In the genomic region with DNA sequence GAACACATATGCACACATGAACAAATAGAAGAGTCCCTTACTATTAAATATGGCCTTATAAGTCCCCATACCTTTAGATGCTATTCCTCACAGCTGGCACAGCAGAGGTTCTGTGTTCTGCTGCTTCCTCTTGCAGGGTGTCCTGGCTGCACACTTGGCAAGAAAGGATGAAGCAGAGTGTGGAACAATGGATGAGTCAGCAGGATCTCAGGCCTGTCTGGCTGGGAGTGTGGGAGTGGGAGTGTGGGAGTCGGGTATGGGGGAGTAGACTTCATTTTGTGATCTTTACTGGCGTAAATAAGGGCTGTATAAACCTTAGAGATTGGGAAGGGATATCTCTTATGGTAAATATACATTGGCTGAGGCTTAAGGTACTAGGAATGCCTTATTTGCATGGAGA, we compare ENCODE assay signal across 32 mouse cellular contexts. TPM values are rescaled to one million over a fixed set of nuclear protein-coding genes. Genes with fewer than 3 reads are reported as not detected.
DNase-seq lines count a peak whose midpoint lies in the region; ATAC-seq and TF ChIP-seq lines count a peak whose summit lies in the region.
"Had no signal": no experiment of that assay in that cellular context is flagged by ENCODE, and none has a peak within 500 bp of the region (broad histone marks: within the 10 kb centered on the region; RNA-seq: fewer than 3 reads in every experiment).

No protein-coding gene starts in this region.

- no peaks in the 10 kb centered on the region for H3K27me3 ChIP-seq in kidney, embryonic 16.5 days (ENCODE audit: insufficient read depth, low read length)
- H3K27me3 ChIP-seq in ES-Bruce4 (ENCODE audit: control insufficient read depth, insufficient read depth, low read length, poor library complexity, severe bottlenecking): no peaks in the 10 kb centered on the region
- H3K27me3 ChIP-seq: embryonic facial prominence, embryonic 15.5 days; forebrain, embryonic 12.5 days; heart, embryonic 15.5 days; hindbrain, embryonic 12.5 days; limb, embryonic 15.5 days; liver, embryonic 13.5 days; midbrain, embryonic 13.5 days; neural tube, embryonic 15.5 days; stomach, embryonic 15.5 days had no signal

- no peaks in the 10 kb centered on the region for H3K4me1 ChIP-seq in kidney, embryonic 16.5 days (ENCODE audit: insufficient read depth, low read length)
- H3K4me1 ChIP-seq in ES-Bruce4 (ENCODE audit: control insufficient read depth, insufficient read depth, low read length): peaks cover 2% of the 10 kb centered on the region
- H3K4me1 ChIP-seq: embryonic facial prominence, embryonic 10.5 days; embryonic facial prominence, embryonic 15.5 days; forebrain, embryonic 12.5 days; heart, embryonic 10.5 days; hindbrain, embryonic 12.5 days; limb, embryonic 10.5 days; limb, embryonic 15.5 days; liver, embryonic 13.5 days; midbrain, embryonic 13.5 days; neural tube, embryonic 15.5 days; stomach, embryonic 15.5 days had no signal

- no peak for DNase-seq in kidney, adult 8-10 months
- peak; percentile 21 to 33 for DNase-seq in left cerebral cortex, adult 18-20 months (ENCODE audit: low spot score in 2 of 2)
- DNase-seq in left cerebral cortex, postnatal 10 days (ENCODE audit: extremely low spot score in 1 of 2, low spot score in 2 of 2): no peak
- DNase-seq in R1 (ENCODE audit: low read depth, low spot score): peak; percentile 63
- no peak for DNase-seq in lung, adult 18-20 months
- DNase-seq: adrenal gland, adult 8-10 months; B cell, adult 2 months; cerebellum, adult 8-10 months; cerebellum, postnatal 25 days; forebrain, postnatal 0 days; gastrocnemius, postnatal 14 days; heart, adult 11 months; liver, embryonic 13.5 days; lung, adult 2 months; lung, postnatal 10 days; retina, postnatal 1 day; thymus, postnatal 14 days had no signal

- no peak for TF ChIP-seq POLR2A in ES-Bruce4 (IDR thresholded peaks at IDR 0.05; ENCODE audit: insufficient read depth, low read length)

- no peaks in the 10 kb centered on the region for H3K36me3 ChIP-seq in kidney, embryonic 16.5 days (ENCODE audit: insufficient read depth, low read length)
- H3K36me3 ChIP-seq in ES-Bruce4 (ENCODE audit: control insufficient read depth, insufficient read depth, low read length, poor library complexity, severe bottlenecking): peaks cover 5% of the 10 kb centered on the region; the same call in 1 of the 2 replicates
- H3K36me3 ChIP-seq: forebrain, embryonic 12.5 days; heart, embryonic 15.5 days; hindbrain, embryonic 12.5 days; liver, embryonic 13.5 days; midbrain, embryonic 13.5 days; neural tube, embryonic 15.5 days; stomach, embryonic 15.5 days had no signal

- ATAC-seq in kidney, embryonic 16.5 days (ENCODE audit: low FRiP score, low TSS enrichment): peak; percentile 42; the same call in 1 of the 2 replicates
- ATAC-seq: forebrain, postnatal 0 days; intestine, postnatal 0 days; midbrain, embryonic 13.5 days had no signal

- 38% methylated on average over 2 of the region's 2 CpGs for WGBS in kidney, embryonic 16.5 days

- TF ChIP-seq CTCF in ES-Bruce4 (IDR thresholded peaks at IDR 0.05; ENCODE audit: low read depth, low read length): no peak

- intact Hi-C loops in left cerebral cortex, postnatal 10 days (cut with DNase I): no loop called here

- no peak overlapping the region for H3K4me3 ChIP-seq in kidney, embryonic 16.5 days (ENCODE audit: low read length)
- H3K4me3 ChIP-seq in ES-Bruce4 (ENCODE audit: low read depth, low read length): no peak overlapping the region
- H3K4me3 ChIP-seq: embryonic facial prominence, embryonic 10.5 days; embryonic facial prominence, embryonic 15.5 days; forebrain, embryonic 12.5 days; heart, embryonic 10.5 days; heart, embryonic 15.5 days; hindbrain, embryonic 12.5 days; limb, embryonic 10.5 days; limb, embryonic 15.5 days; liver, embryonic 13.5 days; midbrain, embryonic 13.5 days; neural tube, embryonic 15.5 days; stomach, embryonic 15.5 days had no signal

- no peak overlapping the region for H3K9ac ChIP-seq in kidney, embryonic 16.5 days (replicated peaks; ENCODE audit: low read length)
- no peak overlapping the region for H3K9ac ChIP-seq in ES-Bruce4 (ENCODE audit: low read depth, poor library complexity, severe bottlenecking)
- H3K9ac ChIP-seq: embryonic facial prominence, embryonic 15.5 days; forebrain, embryonic 12.5 days; forebrain, postnatal 0 days; heart, embryonic 15.5 days; hindbrain, embryonic 12.5 days; limb, embryonic 15.5 days; liver, embryonic 13.5 days; midbrain, embryonic 13.5 days; neural tube, embryonic 15.5 days; stomach, embryonic 15.5 days had no signal

- no peak for TF ChIP-seq EP300 in ES-Bruce4 (IDR thresholded peaks at IDR 0.05; ENCODE audit: insufficient read depth, low read depth, low read length)

- H3K27ac ChIP-seq in kidney, embryonic 16.5 days (ENCODE audit: low read length): no peak overlapping the region
- H3K27ac ChIP-seq in ES-Bruce4 (ENCODE audit: insufficient read depth, low read length): peak overlapping the region; percentile 21; the same call in 1 of the 2 replicates
- H3K27ac ChIP-seq: embryonic facial prominence, embryonic 10.5 days; embryonic facial prominence, embryonic 15.5 days; forebrain, embryonic 12.5 days; heart, embryonic 10.5 days; heart, embryonic 15.5 days; hindbrain, embryonic 12.5 days; limb, embryonic 10.5 days; limb, embryonic 15.5 days; liver, embryonic 13.5 days; macrophage; midbrain, embryonic 13.5 days; neural tube, embryonic 15.5 days; stomach, embryonic 15.5 days had no signal

- no peaks in the 10 kb centered on the region for H3K9me3 ChIP-seq in kidney, embryonic 16.5 days (ENCODE audit: low read length)
- H3K9me3 ChIP-seq in ES-Bruce4 (replicated peaks; ENCODE audit: control insufficient read depth, insufficient read depth, low read length, poor library complexity, severe bottlenecking): peaks cover 2% of the 10 kb centered on the region; the same call in 1 of the 2 replicates
- H3K9me3 ChIP-seq: embryonic facial prominence, embryonic 10.5 days; embryonic facial prominence, embryonic 15.5 days; forebrain, embryonic 12.5 days; heart, embryonic 10.5 days; heart, embryonic 15.5 days; hindbrain, embryonic 12.5 days; limb, embryonic 10.5 days; limb, embryonic 15.5 days; liver, embryonic 13.5 days; midbrain, embryonic 13.5 days; neural tube, embryonic 15.5 days; stomach, embryonic 15.5 days had no signal

- no peak overlapping the region for H3K4me2 ChIP-seq in kidney, embryonic 16.5 days (replicated peaks; ENCODE audit: low read depth, low read length)
- H3K4me2 ChIP-seq: embryonic facial prominence, embryonic 15.5 days; forebrain, embryonic 12.5 days; heart, embryonic 15.5 days; hindbrain, embryonic 12.5 days; limb, embryonic 15.5 days; liver, embryonic 13.5 days; midbrain, embryonic 13.5 days; neural tube, embryonic 15.5 days; stomach, embryonic 15.5 days had no signal

RNA-seq across cellular contexts. Expression of a gene that starts 14.1 kb away (rescaled TPM):
- 20.3 and 23.6 TPM in 2 replicates for polyA plus RNA-seq in kidney, embryonic 16.5 days (2015; fragmentation: Nextera tagmentation; extraction: Ambion mirVana)
- total RNA-seq in left cerebral cortex, adult 18-20 months (2021): 1 to 10 TPM; 5.5 to 6.0 TPM
- 1 to 10 TPM; 3.6 to 4.2 TPM for total RNA-seq in left cerebral cortex, postnatal 10 days (2021)
- 33.2 and 33.5 TPM in 2 replicates for polyA plus RNA-seq in ES-Bruce4 (2011; ENCODE audit: insufficient read depth, insufficient read length, low read depth, missing spikeins)

Comparison
In these comparisons a context has a peak if more than half of its experiments do, and no peak if none do; other contexts are left out.
1. DNase-seq: peak in left cerebral cortex, adult 18-20 months (2 of 2) and R1 (single experiment); none in kidney, adult 8-10 months (0 of 2), left cerebral cortex, postnatal 10 days (0 of 2) and lung, adult 18-20 months (0 of 2).